Mouse (Mus musculus): ENCODE results near the gene Rcan2. TPM values are rescaled to one million over a fixed set of nuclear protein-coding genes. Genes with fewer than 3 reads are reported as not detected.

Gene Rcan2
- polyA plus RNA-seq, 1 experiment from 2014 or later = 44.1 TPM

DNA sequence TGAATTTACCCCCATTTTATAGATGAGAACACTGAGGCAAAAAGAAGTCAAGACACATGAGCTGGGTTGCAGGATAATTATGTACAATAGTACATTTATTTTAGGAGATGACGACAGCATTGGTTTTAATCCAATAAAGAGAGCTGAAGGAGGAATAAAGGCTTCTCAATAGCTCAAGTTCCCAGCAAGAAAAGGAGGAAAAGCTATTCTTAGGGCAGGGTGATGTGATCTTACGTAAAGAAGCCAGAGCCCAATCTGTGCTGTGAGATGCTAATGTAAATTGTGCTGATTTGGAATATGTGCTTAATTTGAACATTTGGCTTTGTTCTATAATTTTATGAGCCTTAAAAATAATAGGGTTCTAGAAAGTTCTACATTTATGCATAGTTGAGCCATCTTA, 176.4 kb downstream of the Rcan2 start:
- Histone ChIP-seq H3K27me3 (replicated peaks) (no peaks in the 10 kb centered on the region), H3K9me3 (replicated peaks) (no peaks in the 10 kb centered on the region), H3K4me1 (replicated peaks) (peaks cover 11% of the 10 kb centered on the region; the same call in 1 of the 2 replicates), H3K4me2 (no peak overlapping the region), H3K36me3 (no peaks in the 10 kb centered on the region), H3K27ac (ENCODE audit: poor library complexity, severe bottlenecking) (no peak overlapping the region), H3K4me3 (no peak overlapping the region), H3K9ac (no peak overlapping the region)
- 83% methylated on average over 2 of the region's 2 CpGs for WGBS
- no peak for ATAC-seq (ENCODE audit: insufficient number of reproducible peaks, low FRiP score)

DNA sequence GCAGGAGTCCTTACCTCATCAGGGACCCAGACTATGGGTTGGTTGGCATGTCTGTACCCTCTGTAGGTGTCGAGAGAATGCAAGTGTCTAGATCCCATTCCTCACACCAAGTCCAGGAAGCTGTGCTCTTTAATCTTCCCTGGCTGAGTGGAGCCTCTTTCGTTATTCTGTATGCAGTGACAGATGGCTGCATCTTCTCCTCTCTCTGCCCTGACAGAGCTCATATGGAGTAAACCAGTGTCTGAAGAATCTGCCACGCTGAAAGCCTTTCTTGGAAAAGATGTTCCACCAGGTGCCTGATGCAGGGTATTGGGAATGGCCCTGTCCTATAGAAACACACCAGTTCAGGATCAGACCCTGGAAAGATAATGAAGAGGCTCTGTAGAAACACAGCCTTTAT, 178.8 kb downstream of the Rcan2 start:
- no peaks in the 10 kb centered on the region for H3K9me3 ChIP-seq (replicated peaks)
- ATAC-seq (ENCODE audit: insufficient number of reproducible peaks, low FRiP score) = no peak

DNA sequence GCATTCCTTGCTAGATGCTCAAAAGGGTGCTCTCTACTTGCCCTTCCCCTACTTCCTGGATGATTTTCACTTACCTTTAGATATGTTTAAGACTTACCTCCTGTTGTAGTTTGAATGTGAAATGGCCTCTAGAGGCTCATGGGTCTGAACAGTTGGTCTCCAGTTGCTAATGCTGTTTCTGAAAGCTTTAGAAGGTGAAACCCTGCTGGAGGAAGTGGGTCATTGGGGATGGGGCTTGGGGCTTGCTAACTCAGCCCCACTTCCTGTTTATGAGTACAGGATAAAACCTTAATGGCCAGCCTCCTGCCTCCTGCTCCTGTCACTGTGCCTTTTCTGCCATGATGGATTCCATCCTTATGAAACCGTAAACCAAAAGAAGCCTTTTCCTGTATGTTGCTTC, 181.4 kb downstream of the Rcan2 start:
- no peaks in the 10 kb centered on the region for H3K9me3 ChIP-seq (replicated peaks)
- 87% methylated on average over 1 of the region's 1 CpGs for WGBS
- ATAC-seq (ENCODE audit: insufficient number of reproducible peaks, low FRiP score) = no peak
- H3K4me2 ChIP-seq = no peak overlapping the region
- H3K27me3 ChIP-seq (replicated peaks) = no peaks in the 10 kb centered on the region
- H3K27ac ChIP-seq (ENCODE audit: poor library complexity, severe bottlenecking) = no peak overlapping the region
- no peaks in the 10 kb centered on the region for H3K36me3 ChIP-seq
- peaks cover 7% of the 10 kb centered on the region; the same call in 1 of the 2 replicates for H3K4me1 ChIP-seq (replicated peaks)
- no peak overlapping the region for H3K4me3 ChIP-seq
- no peak overlapping the region for H3K9ac ChIP-seq

More for the DNA sequence above, 178.8 kb downstream of the Rcan2 start:
- Histone ChIP-seq H3K36me3 (no peaks in the 10 kb centered on the region), H3K4me2 (no peak overlapping the region), H3K4me3 (no peak overlapping the region), H3K27me3 (replicated peaks) (no peaks in the 10 kb centered on the region), H3K4me1 (replicated peaks) (peaks cover 10% of the 10 kb centered on the region; the same call in 1 of the 2 replicates), H3K27ac (ENCODE audit: poor library complexity, severe bottlenecking) (no peak overlapping the region), H3K9ac (no peak overlapping the region)
- WGBS = 59% methylated on average over 3 of the region's 3 CpGs

DNA sequence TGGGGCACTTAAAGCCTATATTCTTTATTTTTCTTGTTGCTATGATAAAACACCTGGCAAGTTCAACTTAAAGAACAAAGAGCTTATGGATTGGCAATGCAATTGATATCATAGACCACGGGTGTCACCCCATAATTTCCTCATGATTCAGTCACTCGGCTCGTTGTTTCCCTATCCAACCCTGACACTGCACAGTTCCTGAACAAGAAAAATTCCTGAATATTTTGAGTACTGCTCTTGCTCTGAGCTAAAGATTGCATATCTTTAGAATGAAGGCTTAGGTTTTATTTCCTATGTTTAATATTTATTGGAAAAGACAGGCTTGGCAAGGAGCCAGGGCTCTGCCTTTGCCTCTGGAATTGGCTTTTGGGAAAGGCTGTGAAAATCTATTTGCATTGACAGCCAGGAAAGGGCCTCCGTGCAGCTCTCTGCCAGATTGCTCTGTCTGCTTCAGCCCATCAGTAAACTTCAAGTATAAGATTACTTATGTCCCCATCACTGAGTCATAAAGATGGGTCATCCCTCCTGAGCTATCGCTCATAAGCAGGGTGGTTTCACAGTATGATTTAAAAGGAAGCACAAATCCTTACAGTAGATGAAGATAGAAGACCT, 188.3 kb downstream of the Rcan2 start:
- Histone ChIP-seq H3K27me3 (replicated peaks) (no peaks in the 10 kb centered on the region), H3K9me3 (replicated peaks) (0 out of 2 replicates have a peak, but pooled peaks cover 3% of the 10 kb centered on the region), H3K36me3 (no peaks in the 10 kb centered on the region), H3K4me1 (replicated peaks) (peaks cover 35% of the 10 kb centered on the region), H3K4me2 (no peak overlapping the region), H3K27ac (ENCODE audit: poor library complexity, severe bottlenecking) (no peak overlapping the region), H3K9ac (no peak overlapping the region), H3K4me3 (no peak overlapping the region)
- WGBS = 57% methylated on average over 5 of the region's 5 CpGs
- no peak for ATAC-seq (ENCODE audit: insufficient number of reproducible peaks, low FRiP score)

DNA sequence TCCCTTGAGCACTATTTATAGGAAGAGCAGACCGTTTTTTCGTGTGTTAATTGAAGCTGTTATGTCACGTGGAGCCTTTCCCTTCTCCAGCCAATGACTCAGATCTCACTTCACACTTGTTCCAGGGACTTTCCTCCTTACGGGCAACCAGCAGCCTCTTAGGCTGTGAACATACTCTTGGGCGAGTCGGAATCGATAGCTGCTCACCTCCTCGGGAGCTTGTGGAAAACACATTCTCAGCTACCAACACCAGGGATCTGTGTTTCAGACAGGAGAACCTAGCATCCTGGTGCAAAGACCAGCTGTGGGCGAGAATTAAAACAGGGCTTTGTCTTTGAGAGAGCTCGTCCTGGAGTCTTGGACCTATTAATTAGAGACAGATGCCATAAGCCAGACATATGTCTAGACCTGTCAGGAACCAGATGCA, 189.8 kb downstream of the Rcan2 start:
- no peak for ATAC-seq (ENCODE audit: insufficient number of reproducible peaks, low FRiP score)
- H3K27ac ChIP-seq (ENCODE audit: poor library complexity, severe bottlenecking) = peak overlapping the region; percentile 58
- H3K9ac ChIP-seq = no peak overlapping the region
- H3K27me3 ChIP-seq (replicated peaks) = no peaks in the 10 kb centered on the region
- 0 out of 2 replicates have a peak overlapping the region, but pooled peaks have one; percentile 14 for H3K4me2 ChIP-seq
- H3K36me3 ChIP-seq = no peaks in the 10 kb centered on the region
- peaks cover 35% of the 10 kb centered on the region for H3K4me1 ChIP-seq (replicated peaks)
- H3K9me3 ChIP-seq (replicated peaks) = peaks cover 7% of the 10 kb centered on the region; the same call in 1 of the 2 replicates
- H3K4me3 ChIP-seq = no peak overlapping the region
- WGBS = 37% methylated on average over 10 of the region's 10 CpGs

DNA sequence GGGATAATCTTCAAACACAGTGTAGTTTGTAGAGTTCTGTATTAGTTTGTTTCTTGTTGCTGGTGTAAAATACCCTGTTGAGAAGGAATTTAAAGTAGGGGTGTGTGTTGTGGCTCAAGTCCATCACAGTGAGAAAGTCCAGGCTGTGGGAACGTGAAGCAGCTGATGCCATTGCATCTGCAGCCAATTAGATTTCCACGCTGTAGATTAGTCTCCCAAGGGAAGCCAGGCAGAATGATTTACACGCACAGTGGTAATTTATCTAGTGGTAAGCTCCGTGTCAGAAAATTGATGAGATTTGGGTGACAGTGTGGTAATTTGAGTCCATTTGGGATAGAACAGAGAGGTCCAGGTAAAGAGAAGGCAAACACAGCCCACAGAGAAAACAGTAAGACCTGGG, 192.9 kb downstream of the Rcan2 start:
- ATAC-seq (ENCODE audit: insufficient number of reproducible peaks, low FRiP score) = no peak
- no peak overlapping the region for H3K9ac ChIP-seq

DNA sequence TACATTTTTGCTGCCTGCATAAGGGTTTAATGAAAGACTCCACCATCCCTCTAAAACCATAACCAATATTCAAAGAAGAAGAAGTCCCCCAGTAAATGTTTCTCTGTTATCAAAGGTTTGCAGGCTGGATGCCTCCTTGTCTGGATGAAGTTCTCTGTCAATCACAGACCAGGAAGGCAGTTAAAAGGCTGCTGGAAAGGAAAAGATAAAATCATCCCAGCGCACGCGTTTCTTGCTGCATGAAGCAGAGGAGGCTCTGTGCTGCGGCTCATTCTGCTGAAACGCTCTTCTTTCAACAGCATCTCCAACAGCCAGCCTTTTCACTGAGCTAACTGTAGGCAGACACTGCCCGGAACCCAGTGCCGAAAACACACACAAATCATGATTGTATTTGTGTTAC, 196.4 kb downstream of the Rcan2 start:
- H3K27ac ChIP-seq (ENCODE audit: poor library complexity, severe bottlenecking) = no peak overlapping the region
- ATAC-seq (ENCODE audit: insufficient number of reproducible peaks, low FRiP score) = no peak
- peaks cover 26% of the 10 kb centered on the region for H3K4me1 ChIP-seq (replicated peaks)
- no peak overlapping the region for H3K9ac ChIP-seq
- peak overlapping the region; percentile 18; the same call in 1 of the 2 replicates for H3K4me2 ChIP-seq
- no peak overlapping the region for H3K4me3 ChIP-seq
- 25% methylated on average over 7 of the region's 7 CpGs for WGBS
- no peaks in the 10 kb centered on the region for H3K27me3 ChIP-seq (replicated peaks)
- H3K36me3 ChIP-seq = no peaks in the 10 kb centered on the region
- H3K9me3 ChIP-seq (replicated peaks) = peaks cover 6% of the 10 kb centered on the region; the same call in 1 of the 2 replicates

More for the DNA sequence above, 192.9 kb downstream of the Rcan2 start:
- Histone ChIP-seq H3K27me3 (replicated peaks) (no peaks in the 10 kb centered on the region), H3K27ac (ENCODE audit: poor library complexity, severe bottlenecking) (no peak overlapping the region), H3K4me3 (no peak overlapping the region), H3K9me3 (replicated peaks) (peaks cover 6% of the 10 kb centered on the region; the same call in 1 of the 2 replicates), H3K36me3 (no peaks in the 10 kb centered on the region), H3K4me1 (replicated peaks) (peaks cover 47% of the 10 kb centered on the region), H3K4me2 (no peak overlapping the region)
- WGBS = 24% methylated on average over 4 of the region's 4 CpGs

DNA sequence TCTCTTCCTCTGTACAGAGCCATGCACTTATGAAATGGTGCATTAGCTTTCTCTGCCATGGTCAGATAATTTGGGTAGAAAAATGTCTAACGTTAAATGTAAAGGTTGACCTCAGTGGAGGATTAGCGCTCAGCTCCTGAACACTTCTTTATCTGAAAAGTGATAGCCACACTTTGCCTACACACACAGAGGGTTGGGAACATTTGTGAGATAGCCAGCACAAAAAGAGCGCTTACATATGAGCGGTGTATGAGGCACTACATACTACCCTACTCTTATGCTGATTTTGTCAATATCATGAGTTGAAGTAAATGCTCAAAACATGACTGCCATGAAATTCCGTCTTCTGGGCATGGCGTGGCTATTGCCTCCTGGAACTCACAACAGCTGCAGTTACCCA, 196.9 kb downstream of the Rcan2 start:
- no peaks in the 10 kb centered on the region for H3K36me3 ChIP-seq
- ATAC-seq (ENCODE audit: insufficient number of reproducible peaks, low FRiP score) = no peak
- peaks cover 6% of the 10 kb centered on the region; the same call in 1 of the 2 replicates for H3K9me3 ChIP-seq (replicated peaks)
- no peak overlapping the region for H3K4me3 ChIP-seq
- peaks cover 21% of the 10 kb centered on the region for H3K4me1 ChIP-seq (replicated peaks)
- H3K27me3 ChIP-seq (replicated peaks) = no peaks in the 10 kb centered on the region
- H3K27ac ChIP-seq (ENCODE audit: poor library complexity, severe bottlenecking) = no peak overlapping the region
- no peak overlapping the region for H3K4me2 ChIP-seq
- H3K9ac ChIP-seq = no peak overlapping the region
- 69% methylated on average over 6 of the region's 6 CpGs for WGBS

DNA sequence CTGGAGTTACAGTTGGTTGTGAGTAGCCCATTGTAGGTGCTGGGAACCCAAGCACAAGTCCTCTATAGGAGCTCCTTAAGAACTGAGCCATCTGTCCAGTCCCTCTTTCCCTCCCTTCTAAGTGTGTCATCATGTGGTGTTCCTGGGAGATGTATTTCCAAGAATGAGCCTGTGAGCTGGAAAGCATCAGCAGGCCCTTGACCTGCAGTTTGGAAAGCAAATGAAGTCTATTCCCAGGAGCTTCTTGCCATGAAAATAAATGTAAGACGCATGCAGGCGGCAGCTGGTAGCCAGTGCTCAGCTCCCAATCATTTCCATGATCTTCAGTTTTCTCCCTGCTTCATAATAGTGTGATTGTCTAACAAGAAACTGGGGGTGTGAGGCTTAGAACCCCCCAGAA, 203.2 kb downstream of the Rcan2 start:
- Histone ChIP-seq H3K9ac (no peak overlapping the region), H3K27me3 (replicated peaks) (no peaks in the 10 kb centered on the region), H3K4me1 (replicated peaks) (peaks cover 4% of the 10 kb centered on the region; the same call in 1 of the 2 replicates), H3K36me3 (no peaks in the 10 kb centered on the region), H3K27ac (ENCODE audit: poor library complexity, severe bottlenecking) (no peak overlapping the region), H3K4me2 (no peak overlapping the region), H3K9me3 (replicated peaks) (no peaks in the 10 kb centered on the region), H3K4me3 (no peak overlapping the region)
- ATAC-seq (ENCODE audit: insufficient number of reproducible peaks, low FRiP score) = no peak
- 98% methylated on average over 2 of the region's 2 CpGs for WGBS

DNA sequence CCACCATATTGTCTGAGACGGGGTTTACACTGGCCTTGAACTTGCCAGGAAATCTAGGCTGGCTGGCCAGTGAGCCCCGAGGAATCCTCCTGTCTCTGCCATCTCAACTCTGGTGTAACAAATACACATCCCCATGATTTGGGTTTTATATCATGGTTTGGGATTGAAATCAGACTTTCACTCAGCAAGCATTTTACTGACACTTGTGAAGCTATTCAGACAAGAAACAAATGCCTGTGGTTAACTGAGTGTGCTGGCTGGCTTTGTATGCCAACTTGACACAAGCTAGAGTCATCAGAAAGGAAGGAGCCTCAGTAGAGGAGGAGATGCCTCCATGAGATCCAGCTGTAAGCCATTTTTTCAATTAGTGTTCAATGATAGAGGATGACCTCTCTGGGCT, 206.3 kb downstream of the Rcan2 start:
- 88% methylated on average over 2 of the region's 2 CpGs for WGBS
- no peak overlapping the region for H3K4me2 ChIP-seq
- ATAC-seq (ENCODE audit: insufficient number of reproducible peaks, low FRiP score) = no peak
- no peak overlapping the region for H3K27ac ChIP-seq (ENCODE audit: poor library complexity, severe bottlenecking)
- no peak overlapping the region for H3K4me3 ChIP-seq
- peaks cover 4% of the 10 kb centered on the region; the same call in 1 of the 2 replicates for H3K4me1 ChIP-seq (replicated peaks)
- H3K36me3 ChIP-seq = no peaks in the 10 kb centered on the region
- no peak overlapping the region for H3K9ac ChIP-seq
- H3K9me3 ChIP-seq (replicated peaks) = no peaks in the 10 kb centered on the region
- no peaks in the 10 kb centered on the region for H3K27me3 ChIP-seq (replicated peaks)

DNA sequence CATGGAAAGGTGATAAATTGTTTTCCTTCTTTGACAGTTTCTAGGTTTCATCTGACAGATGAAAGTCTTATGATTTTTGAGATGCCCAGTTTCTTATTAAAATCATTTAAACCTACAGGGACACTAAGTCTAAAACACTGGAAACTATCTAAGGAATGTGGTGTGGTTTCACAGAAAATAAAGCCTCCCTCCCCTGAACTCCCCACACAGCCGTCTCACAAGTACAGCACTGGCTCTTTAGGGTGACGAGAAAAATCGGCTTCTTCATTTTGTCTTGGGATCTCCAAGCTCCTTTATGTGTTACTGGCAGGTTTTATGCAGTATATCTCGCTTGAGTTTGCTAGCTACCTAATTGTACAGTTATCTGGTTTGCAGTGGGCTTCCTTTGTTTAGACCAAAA, 210.8 kb downstream of the Rcan2 start:
- no peaks in the 10 kb centered on the region for H3K4me1 ChIP-seq (replicated peaks)
- H3K4me2 ChIP-seq = no peak overlapping the region
- H3K27me3 ChIP-seq (replicated peaks) = no peaks in the 10 kb centered on the region
- WGBS = 48% methylated on average over 4 of the region's 4 CpGs
- H3K9me3 ChIP-seq (replicated peaks) = no peaks in the 10 kb centered on the region
- H3K4me3 ChIP-seq = no peak overlapping the region
- H3K36me3 ChIP-seq = no peaks in the 10 kb centered on the region
- no peak overlapping the region for H3K9ac ChIP-seq
- no peak for ATAC-seq (ENCODE audit: insufficient number of reproducible peaks, low FRiP score)
- H3K27ac ChIP-seq (ENCODE audit: poor library complexity, severe bottlenecking) = no peak overlapping the region

Data from heart, embryonic 12.5 days (tissue).